Mouse (Mus musculus): ENCODE measurements at regions not wholly inside any gene's neighbourhood (a gene's known extent, or its start where the extent isn't known, plus 50 kb on each side); places are given as distances from the start of the nearest gene placed in this dataset.

DNA sequence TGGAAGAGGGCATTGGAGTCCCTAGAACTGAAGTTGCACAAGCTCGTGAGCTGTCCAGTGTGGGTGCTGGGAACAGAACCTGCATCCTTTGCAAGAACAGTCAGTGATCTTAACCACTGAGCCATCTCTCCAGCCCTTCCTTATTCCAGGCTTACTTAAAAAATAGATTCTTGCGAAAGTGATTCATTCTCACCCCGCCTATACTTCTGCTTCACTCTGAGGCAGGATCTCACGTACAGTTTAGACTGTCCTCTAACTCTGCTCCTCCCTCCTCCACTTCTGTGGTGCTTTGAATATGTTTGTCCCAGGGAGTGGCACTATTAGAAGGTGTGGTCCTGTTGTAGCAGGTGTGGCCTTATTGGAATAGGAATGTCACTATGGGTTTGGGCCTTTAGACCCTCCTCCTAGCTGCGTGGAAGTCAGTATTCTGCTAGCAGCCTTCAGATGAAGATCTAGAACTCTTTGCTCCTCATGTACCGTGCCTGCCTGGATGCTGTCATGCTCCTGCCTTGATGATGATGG is 60.4 kb upstream of the Mycn start:
- TF ChIP-seq CTCF (IDR thresholded peaks at IDR 0.05; ENCODE audit: borderline replicate concordance, control insufficient read depth, extremely low read depth, insufficient read depth, low read length, poor library complexity) (no peak), POLR2A (IDR thresholded peaks at IDR 0.05; ENCODE audit: control insufficient read depth, extremely low read depth, insufficient read depth, low read length, poor library complexity) (no peak)
